Mouse (Mus musculus) ovary, postnatal 36 days (tissue): Measurements from ENCODE around the gene Hpn.

Source experiments
- DNase-seq: peaks from one replicate; pipeline ENCODE4 v3.0.0; 2022; ENCODE audit warnings: low spot score, mixed read lengths

The Hpn gene

DNA sequence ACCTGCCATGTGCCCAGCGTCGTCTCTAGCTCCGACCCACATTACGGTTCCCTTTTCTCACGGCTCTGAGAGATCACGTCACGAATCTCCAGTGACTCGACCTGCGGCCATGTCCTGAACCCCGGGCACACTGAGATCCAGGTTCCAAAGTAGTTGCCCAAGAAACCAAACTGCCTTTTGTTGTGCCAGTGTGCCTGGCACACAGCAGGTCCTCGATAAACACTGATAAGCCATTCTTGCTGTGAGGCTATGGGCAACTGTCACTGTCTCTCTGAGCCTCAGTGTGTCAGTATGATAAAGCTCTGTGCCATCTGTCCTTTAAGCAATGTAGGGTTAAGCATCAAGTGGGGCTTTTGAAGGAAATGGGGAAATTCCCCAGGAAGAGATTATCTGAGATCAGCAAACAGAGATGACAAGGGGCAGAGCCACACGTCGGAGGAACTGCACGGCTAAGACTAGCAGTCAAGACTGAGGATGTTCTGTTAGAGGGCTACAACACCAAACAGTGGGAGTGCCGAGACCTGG, 4.2 kb downstream of the Hpn start:
- DNase-seq: no peak

DNA sequence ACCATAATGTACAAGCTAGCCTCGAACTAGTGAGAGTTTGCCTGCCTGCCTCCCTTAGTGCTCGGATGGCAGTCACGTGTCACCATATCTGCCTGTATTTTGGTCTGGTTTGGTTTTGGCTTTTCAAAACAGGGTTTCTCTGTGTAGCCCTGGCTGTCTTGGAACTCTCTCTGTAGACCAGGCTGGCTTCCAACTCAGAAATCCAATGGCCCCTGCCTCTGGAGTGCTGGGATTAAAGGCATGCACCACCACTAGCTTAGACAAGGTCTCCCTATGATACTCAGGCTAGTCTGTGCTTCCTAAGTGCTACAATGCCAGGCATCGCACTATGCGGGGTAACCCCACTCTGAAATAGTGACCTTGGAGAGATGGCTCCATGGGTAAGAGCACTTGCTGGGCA, 5.3 kb downstream of the Hpn start:
- no peak for DNase-seq

DNA sequence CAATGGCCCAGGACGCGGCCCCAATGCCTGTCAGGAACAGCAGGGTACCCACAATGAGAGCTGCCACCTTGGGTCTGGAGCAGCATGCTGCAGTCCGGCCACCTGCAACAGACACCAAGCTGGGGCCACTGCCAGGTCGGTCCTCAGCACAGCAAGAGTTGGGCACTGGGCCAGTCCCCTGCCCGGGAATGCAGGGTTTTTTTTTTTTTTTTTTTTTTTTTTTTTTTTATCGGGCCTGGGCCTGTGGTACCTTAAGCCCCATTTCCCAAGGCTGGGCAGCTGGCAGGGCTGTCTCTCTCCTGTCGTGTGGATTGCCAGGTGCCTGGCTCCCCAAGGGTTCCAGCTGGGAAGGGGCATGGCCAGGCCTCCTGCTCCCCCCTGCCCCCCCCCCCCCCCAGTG, 6.0 kb downstream of the Hpn start:
- DNase-seq: peak; percentile 64

DNA sequence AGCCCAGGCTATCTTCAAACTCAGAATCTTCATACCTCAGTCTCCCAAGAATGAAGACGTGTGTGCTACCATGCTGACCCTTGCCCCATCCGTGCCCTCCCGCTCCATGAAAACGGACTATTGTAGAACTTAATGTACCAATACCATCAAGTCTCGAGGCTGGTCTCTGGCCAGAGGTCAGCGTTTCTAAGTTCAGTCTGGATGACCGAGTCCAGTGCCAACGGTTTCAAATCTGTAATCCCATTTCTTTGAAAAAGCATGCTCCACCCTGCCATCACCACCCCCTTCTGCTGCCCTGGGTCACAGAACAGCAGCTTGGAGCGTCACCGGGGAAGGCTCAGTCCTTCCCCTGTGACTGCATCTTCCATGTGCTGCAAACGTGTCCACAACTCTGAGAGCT, 7.3 kb downstream of the Hpn start:
- no peak for DNase-seq

DNA sequence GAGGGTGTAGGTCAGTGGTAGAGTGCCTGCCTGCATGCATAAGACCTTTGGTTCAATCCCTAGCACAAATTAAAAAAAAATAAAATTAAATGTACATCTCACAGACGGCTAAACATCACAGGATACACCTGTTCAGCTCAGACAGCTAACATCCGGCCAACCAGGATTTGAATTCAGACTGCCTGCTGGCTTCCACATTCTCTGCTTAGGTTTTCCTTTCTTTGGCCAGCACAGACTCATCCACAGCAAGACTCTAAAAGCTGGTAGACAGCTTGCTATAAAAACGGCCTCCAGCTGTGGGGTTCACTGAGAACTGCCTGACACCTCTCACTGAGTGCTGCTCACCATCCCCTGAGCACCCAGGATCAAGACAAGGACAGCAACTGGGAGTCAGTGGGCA, 8.9 kb downstream of the Hpn start:
- no peak for DNase-seq

GRCm38 (mm10) chr7:31105061-31105768, 9.9 kb downstream of the Hpn start:
- DNase-seq: peak; percentile 66

GRCm38 (mm10) chr7:31100786-31101185, 14.3 kb downstream of the Hpn start:
- no peak for DNase-seq

DNA sequence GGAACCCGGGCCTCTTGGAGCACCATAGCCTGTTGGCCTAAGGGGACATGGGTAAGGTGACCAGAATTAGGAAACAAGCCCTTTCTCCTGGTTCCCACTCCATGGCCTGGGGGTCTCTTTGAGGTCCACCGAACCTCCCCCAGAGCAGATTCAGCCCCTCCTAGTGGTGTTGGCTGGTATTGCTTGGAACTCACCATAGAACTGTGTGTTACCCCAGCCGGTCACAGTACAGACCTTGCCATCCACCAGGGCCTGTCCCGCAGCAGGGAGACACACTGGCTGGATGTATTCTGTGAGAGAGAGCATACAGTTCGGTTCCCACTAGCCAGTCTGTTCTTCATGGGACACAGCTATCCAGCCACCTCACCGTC, 15.5 kb downstream of the Hpn start:
- no peak for DNase-seq

DNA sequence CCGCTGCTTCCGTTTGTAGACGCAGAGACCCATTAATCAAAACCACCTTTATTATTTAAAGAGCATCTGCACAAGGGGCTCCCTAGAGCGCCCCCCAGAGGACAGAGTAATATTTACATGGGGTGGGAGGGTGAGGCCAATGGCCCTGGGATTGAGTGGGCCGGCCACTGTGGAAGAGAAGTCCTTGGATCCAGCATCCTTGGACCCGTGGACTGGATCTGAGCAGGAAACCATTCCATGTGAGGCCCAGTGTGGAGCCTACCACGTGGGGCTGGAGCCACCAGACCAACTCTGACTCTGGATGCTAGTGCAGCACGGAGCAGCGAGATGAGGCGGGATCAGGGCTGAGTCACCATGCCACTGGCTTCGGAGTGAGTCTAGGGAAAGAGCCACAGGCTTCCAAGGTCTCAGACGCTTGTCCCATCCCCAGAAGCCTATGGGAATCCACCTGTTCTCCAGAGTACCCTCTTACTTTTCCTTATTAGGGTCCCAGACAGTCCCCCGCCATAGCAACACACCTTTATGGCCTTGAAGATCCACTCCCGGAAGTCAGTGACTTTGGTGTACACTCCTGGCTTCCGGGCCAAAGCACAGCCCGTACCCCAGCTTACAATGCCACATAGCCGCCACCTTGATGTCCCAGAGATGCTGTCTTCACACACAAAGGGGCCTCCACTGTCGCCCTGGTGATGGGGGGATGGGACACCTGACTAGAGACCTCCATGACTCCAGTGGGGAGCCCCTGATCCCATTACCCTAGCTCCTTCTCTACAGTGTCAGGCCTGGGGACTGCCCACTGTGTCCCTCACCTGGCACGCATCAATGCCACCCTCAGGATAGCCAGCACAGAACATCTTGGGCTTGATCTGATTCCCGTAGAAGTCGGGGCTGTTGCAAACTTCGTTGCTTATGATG, 16.1 kb downstream of the Hpn start:
- DNase-seq: no peak

DNA sequence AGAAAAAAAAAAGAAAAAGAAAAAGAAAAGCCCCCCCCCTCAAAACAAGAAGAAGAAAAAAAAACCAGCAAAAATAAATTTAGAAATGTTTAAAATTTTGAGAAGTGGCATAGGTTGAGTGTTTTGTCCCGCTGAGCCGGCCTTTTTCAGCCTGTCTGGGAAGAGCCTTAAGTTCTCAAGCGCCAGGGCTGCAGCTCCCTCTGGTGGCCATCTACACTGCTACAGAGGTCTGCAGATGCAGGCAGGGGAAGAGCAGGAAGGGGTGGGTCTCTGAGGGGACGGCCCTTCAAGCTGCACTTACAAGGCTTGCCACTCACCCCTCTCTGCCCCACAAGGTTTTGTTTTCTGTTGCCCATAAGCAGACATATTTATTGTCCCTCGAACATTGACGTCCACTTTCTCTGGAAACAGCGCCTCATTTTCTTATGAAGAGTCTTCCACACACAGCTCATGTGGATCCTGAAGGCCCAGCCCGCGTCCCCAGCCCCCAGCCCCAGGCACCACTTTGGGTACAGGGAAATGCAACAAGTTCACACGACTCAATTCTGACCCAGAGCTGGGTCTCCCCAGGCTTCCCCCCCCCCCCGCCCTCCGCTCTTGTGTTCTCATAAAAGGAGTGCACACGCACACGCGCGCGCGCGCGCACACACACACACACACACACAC, 17.4 kb downstream of the Hpn start:
- peak; percentile 86 for DNase-seq

DNA sequence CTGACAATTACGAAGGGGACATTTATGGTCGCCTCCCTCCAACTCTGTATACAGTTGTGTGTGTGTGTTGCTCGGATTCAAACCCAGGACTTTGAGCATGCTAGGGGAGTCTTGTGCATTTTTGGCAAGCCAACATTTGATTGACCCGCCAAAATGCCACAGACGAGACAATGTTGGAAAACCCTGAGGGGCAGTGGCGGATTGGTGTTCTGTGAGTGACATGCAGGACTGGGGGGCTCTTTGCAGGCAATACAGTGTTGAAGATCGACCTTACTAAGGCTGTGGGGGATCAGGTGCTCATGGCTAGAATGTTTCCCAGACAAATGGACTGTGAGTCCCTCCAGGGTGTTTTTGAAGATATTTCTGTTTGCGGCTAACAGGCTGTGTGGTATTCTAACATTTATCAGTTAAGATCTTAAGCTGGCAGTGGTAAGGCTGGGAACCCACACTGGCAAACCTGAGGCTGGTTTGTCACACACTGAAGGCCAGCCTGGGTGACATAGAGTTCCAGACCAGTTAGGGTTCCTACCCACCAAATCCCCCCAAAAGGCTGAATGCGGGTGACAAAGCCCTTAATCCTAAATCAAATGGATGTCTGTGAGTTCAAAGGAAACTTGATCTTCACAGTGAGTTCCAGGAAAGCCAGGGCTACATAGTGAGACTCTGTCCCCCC, 18.1 kb downstream of the Hpn start:
- DNase-seq: no peak

DNA sequence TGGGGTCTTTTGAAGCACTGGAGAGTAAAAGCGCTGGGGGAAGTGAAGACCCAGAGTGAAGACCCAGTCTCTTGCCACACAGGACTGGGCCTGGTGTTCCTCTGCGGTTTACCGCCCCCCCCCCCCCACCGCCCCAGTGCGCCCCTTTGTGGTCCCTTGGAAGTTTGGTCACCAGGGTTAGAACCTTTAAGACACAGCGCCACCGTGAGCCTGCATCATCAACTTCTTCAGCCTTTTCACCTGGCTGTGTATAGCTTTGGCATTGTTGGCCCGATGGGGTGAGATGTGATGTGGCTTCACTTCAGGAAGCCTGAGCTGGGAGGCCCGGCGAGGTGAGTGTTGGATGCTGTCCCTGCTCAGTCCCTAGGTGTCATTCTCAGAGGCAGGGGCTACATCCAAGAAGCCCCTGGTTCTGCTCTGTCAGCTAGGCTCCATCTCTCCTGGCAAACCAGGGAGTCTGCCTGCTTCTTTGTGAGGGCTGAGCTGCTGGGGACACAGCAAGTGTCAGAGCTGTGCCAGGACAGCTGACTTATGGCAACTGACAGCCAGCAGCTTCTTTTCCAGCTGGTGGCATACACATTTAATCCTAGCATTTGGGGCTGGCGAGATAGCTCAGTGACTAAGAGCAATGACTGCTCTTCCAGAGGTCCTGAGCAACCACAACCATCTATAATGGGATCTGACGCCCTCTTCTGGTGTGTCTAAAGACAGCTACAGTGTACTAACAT, 20.2 kb downstream of the Hpn start:
- no peak for DNase-seq

- DNase-seq: no peak
Observed at GRCm38 (mm10) chr7:31089721-31090120, 25.4 kb downstream of the Hpn start.

DNA sequence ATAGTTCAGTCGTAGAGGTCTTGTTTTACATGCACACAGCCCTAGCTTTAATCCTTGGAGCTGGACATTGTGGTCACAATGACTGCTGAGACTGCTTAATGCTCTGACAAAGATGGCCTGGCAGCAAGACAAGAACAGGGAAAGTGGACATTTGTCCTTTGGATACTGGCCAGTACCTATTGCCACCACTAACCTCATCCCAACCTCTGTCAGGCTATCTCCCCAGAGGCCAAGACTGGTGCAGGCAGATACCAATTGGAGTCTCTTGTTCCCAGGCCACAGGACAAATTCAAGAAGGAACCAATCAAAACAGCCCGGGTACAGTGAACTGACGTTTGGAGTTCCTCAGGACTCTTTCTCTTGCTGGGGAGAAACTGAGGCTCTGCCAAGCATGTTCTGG, 26.9 kb downstream of the Hpn start:
- DNase-seq: no peak

DNA sequence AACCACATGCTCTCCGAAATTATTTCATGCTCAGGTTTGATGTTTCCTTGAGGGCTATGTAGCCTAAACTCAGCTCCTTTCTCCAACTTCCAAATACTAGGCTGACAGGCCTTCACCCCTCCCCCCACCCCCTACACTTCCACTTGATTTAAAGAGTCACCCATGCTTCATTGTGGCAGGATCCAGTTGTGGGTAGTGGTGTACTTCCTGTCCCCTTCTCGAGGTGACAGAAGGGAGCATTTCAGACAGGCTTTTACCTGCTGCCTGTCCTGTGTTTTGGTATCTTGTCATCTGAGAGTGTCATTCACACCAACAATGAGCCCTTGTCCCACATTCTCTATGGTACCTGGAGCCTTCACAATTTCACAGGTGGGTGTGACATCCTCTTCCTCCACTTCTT, 27.8 kb downstream of the Hpn start:
- no peak for DNase-seq

- DNase-seq: no peak
Observed at GRCm38 (mm10) chr7:31086175-31086755, 28.8 kb downstream of the Hpn start.

DNA sequence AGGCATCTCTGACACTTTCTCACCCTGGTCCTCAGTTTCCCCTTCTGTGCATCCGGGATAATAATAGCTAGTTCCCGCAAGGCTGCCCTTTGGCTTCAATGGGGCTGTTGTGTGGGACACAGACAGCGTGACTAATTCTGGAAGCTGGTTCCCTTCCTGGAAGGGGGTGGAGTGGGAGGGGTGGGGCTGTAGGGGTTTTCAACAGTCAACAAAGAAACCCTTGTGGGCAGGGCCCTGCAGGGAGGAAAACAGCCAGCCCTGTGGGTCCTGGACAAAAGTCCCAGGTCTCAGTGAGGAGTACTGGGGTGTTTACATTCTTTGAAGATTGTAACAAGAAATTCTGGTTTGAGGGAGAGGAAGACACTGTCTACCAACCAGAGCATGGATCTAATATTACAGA, 29.9 kb downstream of the Hpn start:
- DNase-seq: no peak

GRCm38 (mm10) chr7:31084140-31084539, 30.9 kb downstream of the Hpn start:
- DNase-seq: no peak

- no peak for DNase-seq
Observed at GRCm38 (mm10) chr7:31082831-31083588, 32.1 kb downstream of the Hpn start.

GRCm38 (mm10) chr7:31082106-31082505, 33.0 kb downstream of the Hpn start:
- DNase-seq: no peak
